Mouse (Mus musculus): ENCODE results near the gene Olfr57.

DNA sequence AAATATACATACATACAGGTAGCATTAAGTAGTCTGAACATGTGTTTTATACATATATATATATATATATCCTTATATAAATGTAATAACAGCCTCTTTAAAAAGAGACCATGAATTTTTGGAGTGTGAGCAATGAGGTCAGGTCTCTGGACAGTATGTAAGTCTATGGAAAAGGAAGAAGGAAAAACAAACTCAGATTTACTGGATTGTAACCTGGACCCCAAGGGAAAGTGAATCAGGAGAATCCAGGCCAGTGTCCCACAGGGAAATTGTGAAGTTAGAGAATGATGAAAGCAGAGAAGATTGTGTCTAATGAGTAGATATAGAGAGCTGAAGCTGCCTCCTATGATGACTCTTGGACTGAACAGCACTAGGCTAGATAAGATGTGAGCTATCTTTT, 47.8 kb upstream of the Olfr57 start, which contains the start of gene Olfr1352:
- TF ChIP-seq EP300 (IDR thresholded peaks at IDR 0.05; ENCODE audit: low read depth) (no peak), CTCF (IDR thresholded peaks at IDR 0.05; ENCODE audit: low read depth) (no peak)

Data from liver, embryonic 14.5 days (tissue).